Mouse (Mus musculus): ENCODE data around the gene Ncbp3. TPM values are rescaled to one million over a fixed set of nuclear protein-coding genes. Genes with fewer than 3 reads are reported as not detected.

Ncbp3 gene
- 11.5 to 18.1 TPM (median 14.0 TPM) in 3 replicates for total RNA-seq (2017)

DNA sequence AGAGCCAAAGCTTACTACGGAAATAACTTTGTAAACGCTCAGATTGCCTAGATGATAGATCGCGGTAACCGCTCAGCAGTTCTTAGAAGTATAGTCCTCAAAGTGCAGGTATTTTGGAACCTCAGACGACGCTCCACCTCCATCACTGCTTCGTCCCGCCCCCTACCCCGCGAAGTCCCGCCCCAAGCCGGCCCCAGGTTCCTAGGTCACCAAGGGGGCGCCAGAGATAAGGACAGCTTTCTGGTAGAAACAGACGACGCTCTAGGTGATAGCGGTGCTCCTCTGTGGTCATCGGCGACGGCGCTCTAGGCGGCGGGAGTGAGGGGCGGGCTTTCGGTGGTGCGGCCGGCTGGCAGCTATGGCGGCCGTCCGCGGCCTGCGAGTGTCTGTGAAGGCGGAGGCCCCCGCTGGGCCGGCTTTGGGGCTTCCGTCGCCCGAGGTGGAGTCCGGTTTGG lies at the start of gene Ncbp3:
Gene Ncbp3, plus strand, starts transcription at position 242 of the 455 bp plus-strand sequence.
- ATAC-seq (replicated peaks; ENCODE audit: insufficient number of reproducible peaks, low FRiP score, low TSS enrichment, poor library complexity, severe bottlenecking) = peak; percentile 97

DNA sequence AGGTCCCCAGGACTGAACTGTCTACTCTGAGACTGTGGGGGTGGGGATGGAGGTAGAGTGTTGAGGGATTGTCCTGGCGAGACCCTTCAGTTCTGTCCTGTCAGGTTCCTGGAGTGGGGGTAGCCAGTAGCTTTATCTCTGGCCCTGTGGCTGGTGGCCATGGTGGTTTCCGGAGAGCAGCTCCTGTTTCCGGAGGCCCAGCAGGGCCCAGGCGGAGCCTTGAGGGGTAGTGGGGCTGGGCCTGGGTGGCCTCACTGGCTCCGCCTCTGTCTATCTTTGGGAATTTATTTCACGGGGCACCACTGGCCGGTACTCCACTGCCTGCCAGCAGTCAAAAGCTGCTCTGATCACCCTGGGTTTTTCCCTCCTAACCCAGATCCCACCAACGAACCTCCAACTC lies 48.8 kb upstream of the Ncbp3 start, which contains the start of gene P2rx1:
Gene P2rx1, plus strand, starts transcription at position 333 of the 400 bp plus-strand sequence.
- peak; percentile 62 for ATAC-seq (replicated peaks; ENCODE audit: insufficient number of reproducible peaks, low FRiP score, low TSS enrichment, poor library complexity, severe bottlenecking)

DNA sequence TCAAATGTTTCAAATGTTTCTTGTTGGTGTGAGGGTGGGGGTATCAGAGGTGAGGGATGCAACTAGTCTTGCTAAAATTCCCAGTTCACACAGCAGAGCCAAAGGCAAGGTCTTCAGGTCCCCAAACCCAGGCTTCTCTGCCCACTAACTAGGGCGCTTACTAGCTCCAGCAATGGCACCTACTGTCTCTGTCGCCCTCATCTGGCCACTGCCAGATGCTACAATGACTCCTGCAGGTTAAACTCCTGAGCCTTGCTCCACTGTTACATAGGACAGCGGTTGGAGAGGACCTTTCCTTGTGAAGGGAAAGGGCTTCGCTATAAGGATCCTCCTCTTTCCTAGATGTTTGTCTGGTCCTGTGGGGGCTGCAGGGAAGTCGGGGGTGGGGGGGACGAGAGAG lies 46.6 kb upstream of the Ncbp3 start:
- ATAC-seq (replicated peaks; ENCODE audit: insufficient number of reproducible peaks, low FRiP score, low TSS enrichment, poor library complexity, severe bottlenecking) = peak; percentile 61

DNA sequence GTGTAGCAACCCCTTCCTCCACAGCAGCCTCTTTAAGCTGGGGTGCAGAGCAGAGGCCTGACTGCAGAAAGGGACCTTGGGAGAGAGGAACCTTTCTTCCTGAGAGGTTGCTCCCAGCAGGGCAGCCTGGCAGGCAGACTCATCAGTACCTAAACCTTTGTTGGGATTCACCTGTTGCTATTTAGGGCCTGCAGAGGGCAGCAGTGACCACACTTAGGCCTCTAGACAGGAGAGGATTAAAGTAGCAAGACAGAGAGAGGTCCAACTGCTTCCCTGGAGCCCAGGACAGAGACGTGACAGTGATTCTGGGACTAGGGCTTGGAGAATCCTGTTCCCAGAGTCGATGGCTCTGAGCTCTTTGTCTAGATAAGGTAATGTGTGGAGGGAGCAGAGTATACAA lies 41.2 kb upstream of the Ncbp3 start:
- ATAC-seq (replicated peaks; ENCODE audit: insufficient number of reproducible peaks, low FRiP score, low TSS enrichment, poor library complexity, severe bottlenecking) = peak; percentile 79

DNA sequence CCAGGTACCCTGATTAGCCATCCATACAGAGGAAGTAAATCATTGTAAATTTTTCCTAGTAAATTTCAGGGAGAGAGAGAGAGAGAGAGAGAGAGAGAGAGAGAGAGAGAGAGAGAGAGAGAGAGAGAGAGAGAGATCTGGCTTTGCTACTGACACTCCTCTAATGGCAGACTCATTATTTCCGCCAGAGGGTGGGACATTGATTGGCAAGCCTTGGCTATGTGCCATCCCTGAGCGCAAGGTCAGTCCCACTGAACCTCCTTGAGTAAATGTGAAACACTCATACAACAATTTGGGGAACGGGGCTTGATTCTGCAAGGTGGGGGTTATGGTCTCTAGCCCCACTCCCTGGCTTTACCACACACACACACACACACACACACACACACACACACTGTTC lies 40.5 kb upstream of the Ncbp3 start:
- ATAC-seq (replicated peaks; ENCODE audit: insufficient number of reproducible peaks, low FRiP score, low TSS enrichment, poor library complexity, severe bottlenecking) = no peak

DNA sequence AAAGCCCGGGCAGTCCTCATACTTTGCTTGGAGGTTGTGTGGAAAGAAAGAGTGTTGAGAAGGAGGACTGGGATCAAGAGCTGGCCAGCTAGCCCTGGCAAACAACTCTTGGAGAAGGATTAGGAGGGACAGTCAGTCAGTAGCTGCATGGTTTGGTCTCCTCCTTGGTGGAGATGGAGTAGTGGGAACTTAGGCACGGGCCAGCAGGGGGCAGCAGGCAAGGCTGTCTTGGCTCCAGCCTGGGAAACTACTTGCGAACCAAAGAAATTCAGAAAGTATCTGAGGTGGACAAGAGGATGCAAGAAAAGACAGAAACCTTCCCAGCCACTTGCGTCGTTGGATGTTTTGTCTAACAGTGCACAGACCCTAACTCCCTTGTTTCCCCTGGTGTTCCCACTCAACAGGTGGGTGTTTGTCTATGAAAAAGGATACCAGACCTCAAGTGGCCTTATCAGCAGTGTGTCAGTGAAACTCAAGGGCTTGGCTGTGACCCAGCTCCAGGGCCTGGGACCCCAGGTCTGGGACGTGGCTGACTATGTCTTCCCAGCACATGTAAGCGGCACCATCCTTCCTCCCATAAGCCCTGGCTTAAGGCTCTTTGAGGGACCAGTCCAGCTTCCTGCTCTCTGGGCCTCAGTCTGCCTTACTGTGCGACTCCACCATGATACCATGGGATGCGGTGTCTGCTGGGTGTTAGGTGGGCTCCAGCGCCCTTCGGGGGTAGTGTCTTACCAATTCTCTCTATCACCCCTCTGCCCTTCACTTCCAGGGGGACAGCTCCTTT lies 39.7 kb upstream of the Ncbp3 start:
- peak; percentile 51; the same call in 1 of the 2 replicates for ATAC-seq (replicated peaks; ENCODE audit: insufficient number of reproducible peaks, low FRiP score, low TSS enrichment, poor library complexity, severe bottlenecking)

DNA sequence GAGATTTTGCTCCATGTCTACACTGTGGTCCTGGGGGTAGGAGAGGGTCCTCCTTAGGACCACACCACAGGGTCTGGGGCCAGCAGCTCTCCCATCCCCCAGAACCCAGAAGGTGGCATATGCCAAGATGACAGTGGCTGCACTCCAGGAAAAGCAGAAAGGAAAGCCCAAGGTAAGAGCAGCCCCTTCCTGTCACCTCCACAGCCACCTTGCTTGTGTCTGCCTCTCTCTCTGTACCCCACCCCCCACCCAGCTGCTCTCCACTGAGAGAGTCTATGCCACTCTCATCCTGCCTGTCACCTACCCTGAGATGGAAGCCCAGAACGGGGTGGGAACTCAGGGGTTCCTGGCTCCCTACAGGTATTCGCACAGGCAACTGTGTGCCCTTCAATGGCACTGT lies 38.8 kb upstream of the Ncbp3 start:
- no peak for ATAC-seq (replicated peaks; ENCODE audit: insufficient number of reproducible peaks, low FRiP score, low TSS enrichment, poor library complexity, severe bottlenecking)

DNA sequence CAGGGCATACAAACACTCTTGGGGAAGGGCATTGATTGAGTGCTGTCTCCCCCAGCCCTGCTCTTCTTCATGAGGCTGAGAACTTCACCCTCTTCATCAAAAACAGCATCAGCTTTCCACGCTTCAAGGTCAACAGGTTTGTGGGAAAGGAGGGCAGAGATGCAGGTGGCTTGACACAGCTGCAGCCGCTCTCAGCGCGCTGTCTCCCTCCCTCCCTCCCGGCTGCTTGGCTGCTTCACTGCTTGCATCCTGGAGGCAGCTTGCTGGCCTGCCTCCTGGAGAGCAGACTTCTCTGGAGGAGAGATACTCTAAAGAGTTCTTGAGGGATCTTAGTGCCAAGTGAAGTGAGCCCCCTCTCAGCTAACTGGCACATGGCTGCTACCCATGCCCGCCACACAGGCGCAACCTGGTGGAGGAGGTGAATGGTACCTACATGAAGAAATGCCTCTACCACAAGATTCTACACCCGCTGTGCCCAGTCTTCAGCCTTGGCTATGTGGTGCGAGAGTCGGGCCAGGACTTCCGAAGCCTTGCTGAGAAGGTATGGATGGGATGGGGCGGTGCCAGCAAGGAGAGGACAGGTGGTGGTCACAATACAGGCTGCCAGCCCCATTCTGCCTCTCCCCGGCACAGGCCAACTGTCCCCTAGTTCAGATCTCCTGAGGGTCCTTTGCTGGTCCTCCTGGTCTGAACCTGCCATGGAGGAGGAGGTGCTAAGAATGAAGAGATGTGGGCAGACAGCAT lies 37.9 kb upstream of the Ncbp3 start:
- no peak for ATAC-seq (replicated peaks; ENCODE audit: insufficient number of reproducible peaks, low FRiP score, low TSS enrichment, poor library complexity, severe bottlenecking)

DNA sequence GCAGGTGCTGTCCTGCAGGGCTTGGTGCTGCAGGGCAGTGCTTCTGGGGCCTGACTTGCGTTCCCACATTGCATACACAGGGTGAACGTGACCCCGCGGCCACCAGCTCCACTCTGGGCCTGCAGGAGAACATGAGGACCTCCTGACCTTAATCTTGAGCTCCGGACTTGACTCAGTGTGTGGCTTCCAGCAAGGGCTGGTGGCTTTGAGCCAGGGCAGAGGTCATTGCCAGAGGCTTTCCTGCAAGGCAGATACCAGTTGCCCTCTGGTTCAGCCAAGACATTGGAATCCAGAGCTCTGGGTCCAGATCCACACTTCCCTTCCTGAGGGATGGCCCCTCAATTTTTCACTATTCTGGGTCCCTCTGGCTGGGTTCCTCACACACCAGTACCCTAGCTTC lies 33.6 kb upstream of the Ncbp3 start:
- no peak for ATAC-seq (replicated peaks; ENCODE audit: insufficient number of reproducible peaks, low FRiP score, low TSS enrichment, poor library complexity, severe bottlenecking)

DNA sequence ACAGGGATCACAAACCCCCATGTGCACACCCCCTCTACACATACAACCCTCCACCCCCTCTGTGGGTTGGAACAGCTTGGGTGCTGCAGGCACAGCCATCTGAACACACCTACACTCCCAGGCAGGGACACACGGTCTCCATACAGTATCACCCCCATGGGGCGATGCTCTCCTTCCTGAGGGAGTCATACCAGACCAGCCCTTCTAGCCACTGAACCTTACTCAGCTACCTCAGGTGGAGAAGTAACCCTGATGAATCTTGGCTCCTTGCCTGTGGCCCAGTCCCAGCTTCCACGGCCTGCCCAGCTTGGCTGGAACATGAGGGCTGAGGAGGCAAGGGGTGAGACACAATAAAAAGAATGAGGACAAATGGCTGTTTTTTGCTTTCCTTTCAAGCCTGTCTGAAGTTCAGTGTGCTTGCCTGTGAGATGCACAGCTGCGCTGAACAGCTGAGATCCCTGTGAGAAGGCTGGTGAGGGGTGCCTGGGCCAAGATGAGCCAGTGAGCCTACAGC lies 32.7 kb upstream of the Ncbp3 start:
- ATAC-seq (replicated peaks; ENCODE audit: insufficient number of reproducible peaks, low FRiP score, low TSS enrichment, poor library complexity, severe bottlenecking) = no peak

DNA sequence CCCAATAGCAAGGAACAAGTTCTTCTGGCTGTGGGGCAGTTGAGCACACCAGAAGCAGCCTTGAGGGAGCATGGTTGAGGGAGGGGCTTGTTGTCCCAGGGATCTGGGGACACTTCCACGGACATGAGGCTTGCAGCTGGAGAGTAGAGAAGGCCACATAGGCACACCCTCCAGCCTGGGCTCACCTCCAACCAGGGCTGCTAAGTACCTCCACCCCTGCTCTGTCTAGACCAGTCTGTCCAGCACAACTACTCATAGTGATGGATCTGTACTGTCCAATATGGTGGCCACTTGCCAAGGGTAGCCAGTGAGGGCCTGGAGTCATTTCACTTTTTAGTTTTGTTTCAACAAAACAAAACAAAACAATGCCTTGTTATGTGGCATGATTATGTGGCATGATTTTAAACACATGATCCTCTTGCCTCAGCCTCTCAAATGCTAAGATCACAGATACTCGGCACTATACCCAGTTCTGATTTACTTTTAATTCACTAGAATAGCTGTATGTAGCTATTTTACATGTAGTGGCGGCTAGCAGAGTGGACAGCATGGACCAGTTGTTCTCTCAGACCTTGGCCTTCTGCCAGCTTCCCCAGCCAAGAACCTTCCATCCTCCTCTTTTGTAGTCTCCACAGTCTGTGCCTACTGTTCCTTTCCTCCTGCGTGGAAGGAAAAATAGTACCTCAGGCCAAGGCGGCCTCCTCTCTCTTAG lies 32.0 kb upstream of the Ncbp3 start:
- ATAC-seq (replicated peaks; ENCODE audit: insufficient number of reproducible peaks, low FRiP score, low TSS enrichment, poor library complexity, severe bottlenecking) = no peak

DNA sequence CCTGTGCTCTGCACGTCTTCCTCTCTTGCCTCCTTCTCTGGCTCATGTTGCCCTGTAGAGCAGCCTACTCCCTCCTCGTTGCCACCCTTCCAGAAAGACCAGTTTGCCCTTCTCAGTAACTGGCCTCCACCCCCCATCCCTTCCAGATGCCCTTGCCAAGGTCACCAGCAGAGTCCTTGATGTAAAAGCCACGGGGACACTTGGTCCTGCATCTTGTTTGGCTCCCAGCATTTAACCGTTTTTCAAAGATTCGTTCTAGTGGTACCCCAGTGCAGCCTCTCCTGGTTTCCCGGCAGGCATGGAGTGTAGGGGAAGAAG lies 31.5 kb upstream of the Ncbp3 start:
- no peak for ATAC-seq (replicated peaks; ENCODE audit: insufficient number of reproducible peaks, low FRiP score, low TSS enrichment, poor library complexity, severe bottlenecking)

DNA sequence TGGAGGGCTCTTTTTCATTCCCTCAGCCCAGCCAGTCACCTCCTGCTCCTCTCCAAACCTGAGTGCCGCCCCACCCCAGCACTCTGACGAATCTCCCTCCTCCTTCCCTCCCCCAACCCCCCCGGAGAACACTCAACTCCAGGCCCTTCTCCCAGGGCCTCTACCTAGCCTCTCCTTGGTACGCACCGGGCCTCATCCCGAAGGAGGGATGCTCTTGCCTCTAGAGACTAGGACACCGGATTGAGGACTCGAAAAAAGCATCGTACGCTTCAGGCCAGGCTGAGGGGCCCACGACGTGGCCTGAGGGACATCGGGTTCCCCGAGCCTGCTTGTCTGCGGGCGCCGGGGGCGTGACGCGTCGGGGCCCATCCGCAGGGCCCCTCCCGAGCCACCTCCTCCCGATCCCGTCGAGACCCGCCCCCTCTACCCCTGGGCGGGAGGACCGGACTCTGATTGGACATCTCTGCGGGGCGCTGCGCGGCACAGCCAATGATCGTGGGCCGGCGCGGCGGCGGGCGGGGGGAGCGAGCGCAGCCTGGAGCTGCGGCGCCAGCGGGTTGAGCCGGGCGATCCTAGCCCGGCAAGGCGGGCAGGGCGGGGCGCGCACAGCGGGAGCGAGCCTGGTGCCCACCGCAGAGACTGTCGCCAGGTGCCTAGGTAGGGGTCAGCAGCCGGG lies 29.0 kb upstream of the Ncbp3 start, which contains the start of gene Camkk1:
Gene Camkk1, plus strand, starts transcription at position 538 of the 676 bp plus-strand sequence.
- ATAC-seq (replicated peaks; ENCODE audit: insufficient number of reproducible peaks, low FRiP score, low TSS enrichment, poor library complexity, severe bottlenecking) = peak; percentile 91

DNA sequence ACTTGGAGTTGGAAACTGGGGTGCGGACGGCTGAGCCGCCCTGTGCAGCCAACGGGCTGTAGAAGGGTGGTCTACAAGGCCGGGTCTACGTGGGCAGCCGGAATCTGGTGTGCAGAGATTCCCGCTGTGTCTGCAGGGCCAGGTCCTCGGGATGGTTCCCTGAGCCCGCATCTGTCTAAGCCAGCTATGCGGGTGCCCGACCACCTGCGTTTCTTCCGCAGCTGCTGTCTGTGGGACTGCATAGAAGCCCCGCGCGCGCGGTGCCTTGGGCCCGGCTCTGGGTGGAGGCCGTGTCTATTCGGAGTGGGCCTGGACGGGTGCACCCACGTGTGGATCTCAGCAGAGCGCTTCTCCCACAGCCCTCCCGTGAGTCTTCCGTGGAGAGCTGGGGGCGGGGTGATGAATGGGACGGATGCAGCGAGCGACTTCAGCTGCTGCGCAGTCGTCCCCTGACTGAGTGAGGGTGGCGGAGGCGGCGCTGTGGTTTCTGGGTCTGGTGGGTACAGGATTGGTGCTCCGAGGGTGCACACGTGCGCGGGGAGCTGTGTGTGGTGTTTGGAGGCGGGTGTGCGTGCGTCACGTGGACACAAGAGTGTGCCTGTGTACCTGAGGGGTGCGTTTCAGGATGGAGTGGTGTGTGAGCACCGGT lies 28.3 kb upstream of the Ncbp3 start:
- ATAC-seq (replicated peaks; ENCODE audit: insufficient number of reproducible peaks, low FRiP score, low TSS enrichment, poor library complexity, severe bottlenecking) = peak; percentile 46

DNA sequence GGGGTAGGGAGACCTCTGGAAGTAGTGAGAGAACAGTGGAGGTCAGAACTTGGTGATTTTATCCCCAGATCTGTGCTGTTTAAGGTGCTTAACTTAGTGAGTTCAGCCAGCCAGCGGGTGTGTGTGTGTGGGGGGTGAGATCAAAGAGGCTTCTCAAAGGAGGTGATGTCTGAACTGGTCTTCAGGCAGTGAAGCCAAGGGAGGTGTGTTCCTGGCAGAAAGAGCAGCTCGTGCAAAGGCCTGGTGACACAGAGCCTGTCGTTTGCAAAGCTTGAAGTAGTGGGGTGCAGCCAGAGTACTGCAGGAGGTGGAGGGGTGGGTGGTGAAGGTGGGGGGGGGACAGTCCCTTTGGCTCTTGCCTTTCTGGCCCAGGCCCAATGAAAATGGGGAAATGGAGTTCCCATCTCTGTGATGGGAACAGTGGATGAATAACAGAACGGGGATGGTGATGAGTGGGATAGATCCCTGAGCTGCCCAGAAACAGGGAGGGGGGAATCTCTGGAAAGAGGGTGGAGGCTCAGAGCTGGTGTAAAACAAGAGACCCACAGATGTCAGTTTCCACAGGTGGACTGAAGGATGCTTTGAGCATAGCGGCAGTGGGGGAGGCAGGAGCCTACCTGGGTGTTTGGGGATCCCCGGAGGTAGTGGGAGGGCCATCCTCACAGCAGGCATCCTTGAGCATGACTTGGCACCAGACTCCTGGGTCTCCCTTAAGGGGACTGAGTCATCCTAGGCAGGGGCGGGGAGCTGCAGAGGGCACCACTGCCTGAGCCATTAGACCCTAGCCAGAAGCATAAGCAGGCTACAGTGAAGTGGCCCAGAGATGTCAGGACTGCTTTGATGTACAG lies 26.4 kb upstream of the Ncbp3 start:
- ATAC-seq (replicated peaks; ENCODE audit: insufficient number of reproducible peaks, low FRiP score, low TSS enrichment, poor library complexity, severe bottlenecking) = no peak

DNA sequence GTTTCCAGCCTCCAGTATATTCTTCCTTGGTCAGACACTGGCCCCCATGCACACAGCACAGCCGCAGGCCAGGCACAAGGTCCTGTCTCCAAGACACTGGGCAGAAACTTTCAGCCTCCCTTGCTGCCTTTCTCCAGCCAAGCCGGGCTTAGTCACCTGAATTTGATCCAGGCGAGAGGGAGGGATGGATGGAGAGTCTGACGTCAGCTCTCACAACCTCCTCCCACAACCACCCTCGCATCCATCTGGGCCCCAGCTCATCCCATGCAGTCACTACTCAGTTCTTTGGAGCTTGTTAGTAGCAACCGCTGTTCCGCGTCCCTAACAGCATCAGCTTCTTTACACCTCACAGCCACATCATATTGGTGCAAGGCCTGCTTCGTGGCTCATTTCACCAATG lies 24.5 kb upstream of the Ncbp3 start:
- no peak for ATAC-seq (replicated peaks; ENCODE audit: insufficient number of reproducible peaks, low FRiP score, low TSS enrichment, poor library complexity, severe bottlenecking)

DNA sequence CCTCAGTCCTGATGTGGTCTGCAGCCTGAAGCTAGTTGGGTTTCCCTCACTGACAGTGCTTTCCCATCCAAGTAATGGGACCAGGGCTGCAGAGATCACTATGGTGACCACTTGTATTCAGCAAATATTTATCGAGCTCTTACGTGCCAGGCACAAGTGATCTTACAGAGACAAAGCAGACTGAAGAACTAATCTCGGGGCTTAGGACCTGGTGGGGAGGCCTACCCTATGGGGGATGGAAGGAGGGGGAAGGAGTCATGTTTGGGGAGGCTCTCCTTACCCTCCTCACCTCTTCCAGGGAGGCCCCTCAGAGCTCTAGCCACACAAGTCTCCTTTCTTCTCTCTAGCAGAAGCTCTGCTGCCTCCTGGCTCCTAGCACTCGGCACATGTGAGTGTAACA lies 23.8 kb upstream of the Ncbp3 start:
- no peak for ATAC-seq (replicated peaks; ENCODE audit: insufficient number of reproducible peaks, low FRiP score, low TSS enrichment, poor library complexity, severe bottlenecking)
